Mouse (Mus musculus) erythroblast, embryonic 14.5 days (primary cell): ENCODE data around the gene Ankrd13a.

Experiments used
- GATA1 ChIP-seq: IDR thresholded peaks from 2 replicates; pipeline ENCODE4 v1.6.1; 2012; ENCODE audit warnings: low read length, inconsistent platforms, mixed read lengths
- TAL1 ChIP-seq: IDR thresholded peaks from 3 replicates; pipeline ENCODE4 v1.6.1; 2012; ENCODE audit warnings: low read length, inconsistent platforms, mixed read lengths

DNA sequence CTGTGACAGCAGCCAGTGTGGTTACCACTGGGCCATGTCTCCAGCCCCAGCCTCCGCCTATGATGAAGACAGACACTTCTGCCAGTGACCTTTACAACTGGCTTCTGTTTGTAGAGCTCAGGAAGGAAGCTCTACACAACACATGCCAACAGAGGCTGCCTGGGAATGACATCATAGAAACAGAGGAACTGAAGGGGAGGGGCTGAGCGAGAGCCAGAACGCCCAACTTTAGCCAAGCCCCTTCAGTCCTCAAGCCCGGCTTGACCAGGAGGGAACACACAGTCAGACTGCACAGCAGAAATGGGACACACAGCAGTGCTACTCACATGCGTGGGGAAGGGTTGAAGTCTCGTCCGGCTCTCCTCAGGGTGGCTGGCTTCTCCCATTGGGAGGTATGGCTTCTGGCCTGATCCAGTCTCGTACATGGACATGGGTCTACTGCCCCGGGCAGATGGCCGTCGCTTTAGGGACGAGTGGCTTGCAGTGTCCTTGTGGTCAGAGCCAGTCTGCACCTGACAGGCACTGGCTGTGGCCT is 35.7 kb upstream of the Ankrd13a start:
- TF ChIP-seq TAL1 (no peak), GATA1 (no peak)
